Mouse (Mus musculus) adrenal gland, postnatal 10 days (tissue): ENCODE results near the gene Olfr1404. TPM values are rescaled to one million over a fixed set of nuclear protein-coding genes. Genes with fewer than 3 reads are reported as not detected.
"Not testable (repeated sequence)": the region's sequence is repeated elsewhere in the genome, so short reads cannot be mapped to it uniquely, and the experiment has no call there.

Experiments used
- DNase-seq: peaks from one replicate; pipeline ENCODE4 v3.0.0; 2021; ENCODE audit warnings: mixed read lengths
- long read RNA-seq, 2 experiments: library from polyadenylated mRNA; stranded (forward); transcript quantifications; one replicate each; pipeline ENCODE4 v2.0.0; 2021
- total RNA-seq, 2 experiments: library from RNA; stranded (reverse); gene quantifications; 2 replicates each; pipeline ENCODE4 v1.2.3; 2021

Gene Olfr1404
- total RNA-seq, result not detected
- long read RNA-seq, experiment 1, result 0 reads
- long read RNA-seq, experiment 2, result 0 reads

- no peak for DNase-seq
These were observed at the start of gene Olfr1404 for GRCm38 (mm10) chr1:173212092-173212491. Olfr1404 (plus strand) TSS chr1:173212392.

- DNase-seq, result no peak
These were observed 37.9 kb upstream of the Olfr1404 start for GRCm38 (mm10) chr1:173174154-173174842.

DNA sequence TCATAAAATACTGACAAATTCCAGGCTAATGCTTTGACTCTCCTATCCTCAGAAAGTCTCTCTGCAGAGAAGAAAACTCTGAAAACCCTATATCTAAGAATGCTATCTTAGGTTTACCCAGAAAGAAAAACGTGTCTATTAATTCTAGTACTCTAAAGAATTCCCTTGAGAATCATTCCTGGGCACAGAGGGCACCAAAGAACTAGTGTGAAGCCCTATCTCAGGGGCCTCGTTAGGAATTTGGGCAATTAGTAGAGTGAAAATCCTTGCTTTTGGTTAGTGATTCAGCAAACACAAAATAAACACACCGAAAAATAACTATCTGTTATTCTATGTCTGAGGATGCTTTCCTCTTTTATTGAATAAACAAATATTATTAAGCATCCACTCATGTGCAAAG lies 21.7 kb upstream of the Olfr1404 start, which contains the start of gene Olfr1406:
TSS of gene Olfr1406 (minus strand) at position 101 of the 400 bp plus-strand sequence.
- no peak for DNase-seq

DNA sequence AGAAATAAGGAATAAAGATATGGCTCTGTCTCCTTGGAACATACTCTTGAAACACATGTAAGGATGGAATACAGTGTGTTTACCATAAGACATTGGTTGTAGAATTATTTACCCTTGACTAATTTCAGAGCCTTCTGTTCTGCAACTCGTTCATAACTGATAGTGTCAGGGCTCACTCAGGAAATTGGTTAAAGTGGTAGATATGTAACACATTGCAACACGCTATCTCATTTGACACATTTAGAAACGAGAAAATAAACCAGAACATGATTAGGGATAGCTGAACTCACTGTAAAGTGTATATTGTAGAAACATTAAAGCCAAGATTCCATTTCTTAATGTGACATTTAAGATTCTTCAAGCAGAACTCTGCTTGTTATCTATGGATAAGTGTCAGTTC lies 20.1 kb upstream of the Olfr1404 start:
- no peak for DNase-seq

- DNase-seq, result no peak
These were observed 15.8 kb upstream of the Olfr1404 start for GRCm38 (mm10) chr1:173196359-173196758.

DNA sequence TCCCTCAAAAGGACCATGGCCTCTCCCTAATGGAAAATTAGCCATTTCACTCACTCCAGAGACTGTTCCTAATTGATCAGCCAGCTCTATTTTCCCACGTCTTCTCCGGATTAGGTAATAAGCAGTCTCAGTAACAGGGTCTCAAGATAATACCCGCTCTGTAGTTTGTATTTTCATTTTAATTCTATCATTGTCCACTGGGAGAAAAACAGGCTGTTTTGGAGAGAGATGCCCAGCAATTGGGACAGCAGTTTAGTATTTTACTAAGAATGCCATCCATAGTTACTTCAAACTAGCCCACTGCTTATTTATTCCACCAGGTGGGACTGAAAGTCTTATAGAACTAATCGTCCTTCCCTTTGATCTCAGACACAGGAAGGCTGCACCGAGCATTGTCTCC lies 14.7 kb upstream of the Olfr1404 start, which contains the start of gene Olfr218:
TSS of gene Olfr218 (plus strand) at position 301 of the 400 bp plus-strand sequence.
- DNase-seq, result no peak

DNA sequence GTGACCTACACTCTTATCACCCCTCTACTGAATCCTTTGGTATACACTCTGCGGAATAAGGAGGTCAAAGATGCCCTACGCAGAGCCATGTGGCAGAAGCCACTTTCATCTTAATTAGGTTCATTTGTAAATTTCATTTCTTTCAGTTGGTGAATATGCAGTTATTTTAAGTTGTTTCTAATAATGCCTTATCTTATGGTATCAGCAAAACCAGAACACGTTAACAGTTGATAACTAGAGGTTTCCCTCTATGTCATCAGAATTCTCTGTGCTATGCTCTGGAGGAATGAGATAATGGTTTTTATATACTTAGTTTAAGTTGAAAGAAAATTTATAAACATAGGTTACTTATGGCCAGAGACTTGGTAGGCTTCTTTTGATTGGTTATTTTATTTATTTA lies 4.3 kb downstream of the Olfr1404 start:
- DNase-seq, result no peak

DNA sequence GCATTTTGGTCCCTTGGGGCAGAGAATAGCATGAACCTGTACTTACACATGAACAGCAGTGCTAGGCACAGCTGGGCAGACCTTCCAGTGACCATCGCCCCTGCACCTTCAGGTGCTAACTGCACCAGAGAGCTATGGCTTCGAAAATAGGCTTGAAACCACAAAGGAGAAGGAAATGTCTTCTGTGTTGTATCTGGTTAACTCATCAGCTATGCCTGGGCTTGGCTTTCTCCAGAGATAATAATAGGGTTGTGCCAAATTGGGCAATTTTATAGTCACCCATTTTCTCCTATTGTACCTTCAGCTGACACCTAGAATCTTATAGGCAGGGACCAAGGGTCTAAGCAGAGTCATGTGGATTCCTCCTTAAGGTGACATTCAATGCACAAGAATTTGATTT lies 14.9 kb downstream of the Olfr1404 start, which contains the start of gene Fcer1a:
TSS of gene Fcer1a (minus strand) at position 134 of the 400 bp plus-strand sequence.
- no peak for DNase-seq

- DNase-seq, result not testable (repeated sequence)
These were observed 24.8 kb downstream of the Olfr1404 start for GRCm38 (mm10) chr1:173237004-173237403.

GRCm38 (mm10) chr1:173249888-173250287 lies 37.7 kb downstream of the Olfr1404 start:
- DNase-seq, result no peak

- DNase-seq, result no peak
These were observed 53.5 kb downstream of the Olfr1404 start, which contains the start of gene Olfr418 for GRCm38 (mm10) chr1:173265701-173266100. Olfr418 (plus strand) TSS chr1:173266001.

Other genes with a start within 250 kb of the Olfr1404 start
- gene Olfr1408, start 75.0 kb upstream of the Olfr1404 start, total RNA-seq, result not detected
- not detected for gene Olfr1406, start 21.8 kb upstream of the Olfr1404 start, total RNA-seq
- not detected for gene Olfr218, start 14.6 kb upstream of the Olfr1404 start, total RNA-seq
- gene Fcer1a, start 14.8 kb downstream of the Olfr1404 start, total RNA-seq, result not detected
- gene Olfr418, start 53.6 kb downstream of the Olfr1404 start, total RNA-seq, result not detected
- gene Mptx2, start 65.4 kb downstream of the Olfr1404 start, total RNA-seq, result not detected
- gene Ackr1, start 121.4 kb downstream of the Olfr1404 start, total RNA-seq, result 1 to 10 TPM; 4.5 to 5.5 TPM
- gene Aim2, start 138.5 kb downstream of the Olfr1404 start, total RNA-seq, result 1 to 10 TPM; 3.4 to 5.1 TPM
- gene Cadm3, start 155.3 kb downstream of the Olfr1404 start, total RNA-seq, result 10 to 100 TPM; 13.5 to 19.4 TPM